Mouse (Mus musculus): ENCODE results near the gene Pakap. TPM values are rescaled to one million over a fixed set of nuclear protein-coding genes. Genes with fewer than 3 reads are reported as not detected.

The Pakap gene
- polyA plus RNA-seq, 1 experiment from 2014 or later, result 22.9 TPM

DNA sequence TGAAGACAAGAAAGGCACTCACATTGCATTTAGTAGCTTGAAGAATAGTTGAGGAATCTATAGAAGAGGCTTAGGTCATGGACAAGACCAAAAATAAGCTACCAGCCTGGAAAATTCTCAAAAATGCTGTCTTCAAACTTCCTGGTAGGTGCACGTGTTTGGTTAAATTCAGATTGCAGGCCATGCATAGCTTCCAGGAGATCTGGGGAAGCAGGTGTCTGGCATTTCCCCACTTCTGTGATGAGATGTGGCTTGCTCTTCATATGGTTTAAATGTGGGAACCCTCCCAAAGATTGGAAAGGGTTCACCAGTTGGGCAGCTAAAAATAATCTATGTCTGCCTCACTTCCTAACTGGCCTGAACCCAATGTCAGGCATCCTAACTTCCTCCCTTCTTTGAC lies 2.7 kb upstream of the Pakap start:
- H3K4me2 ChIP-seq (ENCODE audit: low read depth, low read length), result no peak overlapping the region
- DNase-seq (ENCODE audit: low spot score) (no peak), ATAC-seq (replicated peaks; ENCODE audit: insufficient number of reproducible peaks, low FRiP score, low TSS enrichment, low read depth) (no peak)
- no peaks in the 10 kb centered on the region for H3K27me3 ChIP-seq (ENCODE audit: control insufficient read depth, insufficient read depth, low read length)
- no peak overlapping the region for H3K4me3 ChIP-seq (ENCODE audit: low read depth, low read length)
- no peaks in the 10 kb centered on the region for H3K4me1 ChIP-seq (ENCODE audit: control insufficient read depth, insufficient read depth, low read length)
- H3K9me3 ChIP-seq (replicated peaks; ENCODE audit: control insufficient read depth, low read length), result no peaks in the 10 kb centered on the region
- 96% methylated on average over 1 of the region's 1 CpGs for WGBS
- no peak overlapping the region for H3K9ac ChIP-seq (replicated peaks; ENCODE audit: low read length)
- no peaks in the 10 kb centered on the region for H3K36me3 ChIP-seq (replicated peaks; ENCODE audit: control insufficient read depth, insufficient read depth, low read depth, low read length)
- no peak overlapping the region for H3K27ac ChIP-seq (replicated peaks; ENCODE audit: low read depth, low read length)

DNA sequence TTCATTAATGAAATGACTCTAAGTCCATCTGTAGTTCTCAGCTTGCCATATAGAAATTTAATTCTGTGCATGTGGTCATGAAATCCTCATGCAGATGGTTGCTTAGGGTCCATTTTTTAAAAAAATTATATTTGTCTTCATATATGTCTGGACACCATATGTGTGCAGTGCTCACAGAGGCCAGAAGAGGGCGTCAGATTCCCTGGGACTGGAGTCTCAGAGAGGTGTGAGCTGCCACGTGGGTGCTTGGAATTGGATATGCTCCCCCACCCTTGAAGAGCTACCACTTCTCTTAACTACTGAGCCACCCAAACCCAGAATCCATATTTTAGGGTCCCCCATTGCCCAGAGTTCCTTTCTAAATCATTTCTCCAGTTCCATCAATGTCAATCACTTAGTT lies 2.2 kb upstream of the Pakap start:
- Histone ChIP-seq H3K4me3 (ENCODE audit: low read depth, low read length) (no peak overlapping the region), H3K9me3 (replicated peaks; ENCODE audit: control insufficient read depth, low read length) (no peaks in the 10 kb centered on the region), H3K27ac (replicated peaks; ENCODE audit: low read depth, low read length) (no peak overlapping the region), H3K4me2 (ENCODE audit: low read depth, low read length) (no peak overlapping the region), H3K9ac (replicated peaks; ENCODE audit: low read length) (no peak overlapping the region), H3K4me1 (ENCODE audit: control insufficient read depth, insufficient read depth, low read length) (no peaks in the 10 kb centered on the region), H3K36me3 (replicated peaks; ENCODE audit: control insufficient read depth, insufficient read depth, low read depth, low read length) (no peaks in the 10 kb centered on the region), H3K27me3 (ENCODE audit: control insufficient read depth, insufficient read depth, low read length) (no peaks in the 10 kb centered on the region)
- DNase-seq (ENCODE audit: low spot score) (no peak), ATAC-seq (replicated peaks; ENCODE audit: insufficient number of reproducible peaks, low FRiP score, low TSS enrichment, low read depth) (no peak)
- WGBS, result 57% methylated on average over 2 of the region's 2 CpGs

- Histone ChIP-seq H3K27ac (replicated peaks; ENCODE audit: low read depth, low read length) (peak overlapping the region; percentile 37), H3K4me1 (ENCODE audit: control insufficient read depth, insufficient read depth, low read length) (no peaks in the 10 kb centered on the region), H3K27me3 (ENCODE audit: control insufficient read depth, insufficient read depth, low read length) (no peaks in the 10 kb centered on the region), H3K4me2 (ENCODE audit: low read depth, low read length) (peak overlapping the region; percentile 61), H3K9me3 (replicated peaks; ENCODE audit: control insufficient read depth, low read length) (no peaks in the 10 kb centered on the region), H3K4me3 (ENCODE audit: low read depth, low read length) (peak overlapping the region; percentile 42), H3K9ac (replicated peaks; ENCODE audit: low read length) (peak overlapping the region; percentile 72), H3K36me3 (replicated peaks; ENCODE audit: control insufficient read depth, insufficient read depth, low read depth, low read length) (no peaks in the 10 kb centered on the region)
- 37% methylated on average over 19 of the region's 19 CpGs for WGBS
- peak; percentile 47; the same call in 1 of the 2 replicates for ATAC-seq (replicated peaks; ENCODE audit: insufficient number of reproducible peaks, low FRiP score, low TSS enrichment, low read depth)
- DNase-seq (ENCODE audit: low spot score), result peak; percentile 52
Observed at GRCm38 (mm10) chr4:57568268-57569068, 489 bp downstream of the Pakap start.

- ATAC-seq (replicated peaks; ENCODE audit: insufficient number of reproducible peaks, low FRiP score, low TSS enrichment, low read depth), result no peak
- peak overlapping the region; percentile 42 for H3K4me3 ChIP-seq (ENCODE audit: low read depth, low read length)
- H3K27me3 ChIP-seq (ENCODE audit: control insufficient read depth, insufficient read depth, low read length), result no peaks in the 10 kb centered on the region
- peak overlapping the region; percentile 61 for H3K4me2 ChIP-seq (ENCODE audit: low read depth, low read length)
- no peaks in the 10 kb centered on the region for H3K9me3 ChIP-seq (replicated peaks; ENCODE audit: control insufficient read depth, low read length)
- H3K9ac ChIP-seq (replicated peaks; ENCODE audit: low read length), result peak overlapping the region; percentile 72; the same call in 1 of the 2 replicates
- H3K27ac ChIP-seq (replicated peaks; ENCODE audit: low read depth, low read length), result no peak overlapping the region
- H3K36me3 ChIP-seq (replicated peaks; ENCODE audit: control insufficient read depth, insufficient read depth, low read depth, low read length), result no peaks in the 10 kb centered on the region
- DNase-seq (ENCODE audit: low spot score), result no peak
- WGBS, result 79% methylated on average over 4 of the region's 4 CpGs
- H3K4me1 ChIP-seq (ENCODE audit: control insufficient read depth, insufficient read depth, low read length), result no peaks in the 10 kb centered on the region
Observed at GRCm38 (mm10) chr4:57569069-57569355, 1.0 kb downstream of the Pakap start.

GRCm38 (mm10) chr4:57569711-57570110 lies 1.7 kb downstream of the Pakap start:
- no peaks in the 10 kb centered on the region for H3K9me3 ChIP-seq (replicated peaks; ENCODE audit: control insufficient read depth, low read length)
- H3K4me3 ChIP-seq (ENCODE audit: low read depth, low read length), result no peak overlapping the region
- WGBS, result 52% methylated on average over 6 of the region's 6 CpGs
- H3K4me2 ChIP-seq (ENCODE audit: low read depth, low read length), result no peak overlapping the region
- no peak for DNase-seq (ENCODE audit: low spot score)
- no peaks in the 10 kb centered on the region for H3K27me3 ChIP-seq (ENCODE audit: control insufficient read depth, insufficient read depth, low read length)
- no peaks in the 10 kb centered on the region for H3K4me1 ChIP-seq (ENCODE audit: control insufficient read depth, insufficient read depth, low read length)
- ATAC-seq (replicated peaks; ENCODE audit: insufficient number of reproducible peaks, low FRiP score, low TSS enrichment, low read depth), result no peak
- no peak overlapping the region for H3K9ac ChIP-seq (replicated peaks; ENCODE audit: low read length)
- H3K27ac ChIP-seq (replicated peaks; ENCODE audit: low read depth, low read length), result no peak overlapping the region
- H3K36me3 ChIP-seq (replicated peaks; ENCODE audit: control insufficient read depth, insufficient read depth, low read depth, low read length), result no peaks in the 10 kb centered on the region

DNA sequence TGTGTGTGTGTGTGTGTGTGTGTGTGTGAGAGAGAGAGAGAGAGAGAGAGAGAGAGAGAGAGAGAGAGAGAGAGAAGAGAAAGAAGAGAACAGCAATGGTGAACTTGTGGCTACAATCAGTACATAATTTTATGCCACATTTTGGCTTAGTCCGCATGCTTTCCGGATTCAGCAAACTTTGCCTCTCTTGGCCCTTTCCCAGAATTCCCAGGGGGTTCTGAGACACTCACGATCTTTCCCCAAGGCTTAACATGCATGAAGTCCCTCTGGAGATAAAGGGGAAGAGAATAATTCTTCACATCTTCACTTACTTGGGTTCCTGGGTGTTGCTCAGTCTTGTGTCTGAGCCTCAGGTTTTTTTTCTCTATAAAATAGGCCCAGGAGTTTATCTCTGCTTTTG lies 2.2 kb downstream of the Pakap start:
- Histone ChIP-seq H3K27me3 (ENCODE audit: control insufficient read depth, insufficient read depth, low read length) (no peaks in the 10 kb centered on the region), H3K4me2 (ENCODE audit: low read depth, low read length) (no peak overlapping the region), H3K9me3 (replicated peaks; ENCODE audit: control insufficient read depth, low read length) (no peaks in the 10 kb centered on the region), H3K9ac (replicated peaks; ENCODE audit: low read length) (no peak overlapping the region), H3K4me1 (ENCODE audit: control insufficient read depth, insufficient read depth, low read length) (no peaks in the 10 kb centered on the region), H3K4me3 (ENCODE audit: low read depth, low read length) (no peak overlapping the region), H3K27ac (replicated peaks; ENCODE audit: low read depth, low read length) (no peak overlapping the region), H3K36me3 (replicated peaks; ENCODE audit: control insufficient read depth, insufficient read depth, low read depth, low read length) (no peaks in the 10 kb centered on the region)
- DNase-seq (ENCODE audit: low spot score) (no peak), ATAC-seq (replicated peaks; ENCODE audit: insufficient number of reproducible peaks, low FRiP score, low TSS enrichment, low read depth) (no peak)
- WGBS, result 74% methylated on average over 3 of the region's 3 CpGs

GRCm38 (mm10) chr4:57574181-57574580 lies 6.2 kb downstream of the Pakap start:
- WGBS, result 87% methylated on average over 3 of the region's 3 CpGs
- no peak overlapping the region for H3K27ac ChIP-seq (replicated peaks; ENCODE audit: low read depth, low read length)
- no peaks in the 10 kb centered on the region for H3K4me1 ChIP-seq (ENCODE audit: control insufficient read depth, insufficient read depth, low read length)
- H3K4me2 ChIP-seq (ENCODE audit: low read depth, low read length), result no peak overlapping the region
- no peaks in the 10 kb centered on the region for H3K27me3 ChIP-seq (ENCODE audit: control insufficient read depth, insufficient read depth, low read length)
- H3K9me3 ChIP-seq (replicated peaks; ENCODE audit: control insufficient read depth, low read length), result no peaks in the 10 kb centered on the region
- H3K36me3 ChIP-seq (replicated peaks; ENCODE audit: control insufficient read depth, insufficient read depth, low read depth, low read length), result no peaks in the 10 kb centered on the region
- H3K4me3 ChIP-seq (ENCODE audit: low read depth, low read length), result no peak overlapping the region
- no peak for DNase-seq (ENCODE audit: low spot score)
- ATAC-seq (replicated peaks; ENCODE audit: insufficient number of reproducible peaks, low FRiP score, low TSS enrichment, low read depth), result no peak
- H3K9ac ChIP-seq (replicated peaks; ENCODE audit: low read length), result no peak overlapping the region

DNA sequence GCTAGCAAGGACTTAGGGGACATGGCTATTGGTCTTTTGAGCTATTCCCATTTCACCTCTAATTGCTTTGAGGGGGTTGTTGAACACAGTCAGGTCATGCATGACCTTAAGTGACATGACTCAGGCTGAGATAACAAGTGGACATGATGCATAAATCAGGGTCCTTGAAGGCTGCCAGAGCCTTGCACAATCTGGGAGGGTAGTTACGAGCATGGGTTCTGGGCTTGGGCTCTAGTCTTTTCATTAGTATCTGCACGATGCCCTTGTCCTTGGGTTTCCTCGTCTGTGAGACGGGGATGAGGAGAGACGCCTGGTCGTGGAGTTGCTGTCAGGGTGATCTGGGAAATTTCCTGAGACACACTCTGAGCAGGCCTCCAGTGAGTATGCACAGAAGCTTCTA lies 6.7 kb downstream of the Pakap start:
- Histone ChIP-seq H3K4me1 (ENCODE audit: control insufficient read depth, insufficient read depth, low read length) (no peaks in the 10 kb centered on the region), H3K27me3 (ENCODE audit: control insufficient read depth, insufficient read depth, low read length) (no peaks in the 10 kb centered on the region), H3K9me3 (replicated peaks; ENCODE audit: control insufficient read depth, low read length) (no peaks in the 10 kb centered on the region), H3K27ac (replicated peaks; ENCODE audit: low read depth, low read length) (no peak overlapping the region), H3K4me3 (ENCODE audit: low read depth, low read length) (no peak overlapping the region), H3K36me3 (replicated peaks; ENCODE audit: control insufficient read depth, insufficient read depth, low read depth, low read length) (no peaks in the 10 kb centered on the region), H3K9ac (replicated peaks; ENCODE audit: low read length) (no peak overlapping the region), H3K4me2 (ENCODE audit: low read depth, low read length) (no peak overlapping the region)
- no peak for DNase-seq (ENCODE audit: low spot score)
- no peak for ATAC-seq (replicated peaks; ENCODE audit: insufficient number of reproducible peaks, low FRiP score, low TSS enrichment, low read depth)
- WGBS, result 85% methylated on average over 6 of the region's 6 CpGs

Data from embryonic facial prominence, embryonic 11.5 days (tissue).